Mouse (Mus musculus) forebrain, embryonic 13.5 days (tissue): Measurements from ENCODE around the gene Cox6b2. TPM values are rescaled to one million over a fixed set of nuclear protein-coding genes. Genes with fewer than 3 reads are reported as not detected.
A peak's percentile ranks its signal among the peaks of the same experiment; 100 is the strongest.

Source experiments
- ATAC-seq: fragments of 200-750 bp; cut with Nextera tagmentation; 2 replicates; pipeline ENCODE4 v1.8.0; 2017
- H3K27ac ChIP-seq: fragments of 300-500 bp; sonication (generic); 2 replicates; pipeline ENCODE4 v1.5.1; 2015; ENCODE audit warnings: inconsistent platforms, mild to moderate bottlenecking, moderate library complexity
- H3K27me3 ChIP-seq: fragments of 300-500 bp; sonication (generic); 2 replicates; pipeline ENCODE4 v1.6.1; 2015; ENCODE audit warnings: mild to moderate bottlenecking, inconsistent platforms
- H3K36me3 ChIP-seq: fragments of 300-500 bp; sonication (generic); 2 replicates; pipeline ENCODE4 v1.6.1; 2015; ENCODE audit warnings: mild to moderate bottlenecking, inconsistent platforms; ENCODE audit not compliant: poor library complexity, severe bottlenecking
- H3K4me1 ChIP-seq: fragments of 300-500 bp; sonication (generic); 2 replicates; pipeline ENCODE4 v1.6.1; 2015; ENCODE audit warnings: inconsistent platforms
- H3K4me2 ChIP-seq: fragments of 300-500 bp; sonication (generic); 2 replicates; pipeline ENCODE4 v1.6.1; 2015; ENCODE audit warnings: inconsistent platforms, mild to moderate bottlenecking, moderate library complexity
- H3K4me3 ChIP-seq: fragments of 300-500 bp; sonication (generic); 2 replicates; pipeline ENCODE4 v1.5.1; 2015; ENCODE audit warnings: mild to moderate bottlenecking, inconsistent platforms
- H3K9ac ChIP-seq: fragments of 300-500 bp; sonication (generic); 2 replicates; pipeline ENCODE4 v1.6.1; 2015; ENCODE audit warnings: mild to moderate bottlenecking, inconsistent platforms
- H3K9me3 ChIP-seq: fragments of 300-500 bp; sonication (generic); replicated peaks from 2 replicates; pipeline ENCODE4 v1.6.1; 2016; ENCODE audit warnings: inconsistent platforms
- WGBS: fragments of 180-500 bp; shearing (Covaris S2); methylation state at CpG from one replicate; pipeline ENCODE4 v1.1.7; 2015; 5-methylcytosine and 5-hydroxymethylcytosine counted together
- polyA plus RNA-seq: library from polyadenylated mRNA; unstranded; fragments of >200 nt; fragmentation: Nextera tagmentation; extraction: Ambion mirVana; gene quantifications from 2 replicates; pipeline ENCODE4 v1.2.1, GENCODE M21; 2015

Cox6b2 gene
- polyA plus RNA-seq, 1 experiment from 2014 or later = 22.1 TPM

DNA sequence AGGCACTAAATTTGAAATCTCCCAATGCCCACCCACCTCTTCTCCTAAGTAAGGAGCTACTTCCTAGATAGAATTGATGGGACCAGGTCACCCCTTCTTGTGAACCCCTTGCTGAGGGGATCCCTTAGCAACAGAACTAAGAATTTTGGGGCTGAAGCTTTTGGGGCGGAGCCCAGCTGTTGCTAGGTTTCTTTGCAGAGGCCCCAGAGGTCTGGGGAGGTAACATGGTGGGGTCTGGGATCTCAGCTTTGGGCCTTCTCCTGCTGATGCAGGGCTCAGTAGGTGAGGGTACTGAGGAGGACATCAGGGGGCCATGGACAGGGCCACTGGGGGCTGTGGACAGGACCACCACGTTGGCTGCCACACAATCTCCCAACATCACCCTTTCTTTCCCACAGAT lies 29.9 kb upstream of the Cox6b2 start, which contains the start of the genes Il11 and Tmem190:
Gene Il11, minus strand, starts transcription at position 101 of the 400 bp plus-strand sequence.
Gene Tmem190, plus strand, starts transcription at position 179 of the 400 bp plus-strand sequence.
- WGBS = 81% methylated on average over 2 of the region's 2 CpGs

DNA sequence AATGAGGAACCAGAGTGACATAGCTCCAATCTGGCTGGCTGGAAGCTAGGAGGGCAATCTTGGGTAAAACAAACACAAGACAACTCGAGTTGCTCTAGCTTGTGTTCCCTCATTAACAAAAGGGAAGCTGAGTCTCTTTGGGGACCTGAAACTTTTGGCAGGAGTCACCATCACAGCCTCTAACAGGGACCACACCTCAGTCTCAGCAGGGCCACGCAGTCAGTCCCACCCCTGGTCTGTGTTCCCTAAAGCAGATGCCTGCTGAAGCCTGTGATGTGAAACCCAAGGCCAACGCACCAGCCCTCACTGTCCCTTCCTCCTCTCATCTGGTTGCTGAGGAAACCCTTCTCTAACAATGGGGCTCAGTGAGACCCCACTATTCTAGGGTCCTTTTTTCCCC lies 29.2 kb upstream of the Cox6b2 start:
- 54% methylated on average over 3 of the region's 3 CpGs for WGBS
- no peak for ATAC-seq
- H3K4me1 ChIP-seq = peaks cover 5% of the 10 kb centered on the region; the same call in 1 of the 2 replicates
- no peak overlapping the region for H3K4me2 ChIP-seq
- H3K27me3 ChIP-seq = peaks cover 54% of the 10 kb centered on the region
- H3K9me3 ChIP-seq = no peaks in the 10 kb centered on the region
- H3K27ac ChIP-seq = no peak overlapping the region
- no peak overlapping the region for H3K9ac ChIP-seq
- no peaks in the 10 kb centered on the region for H3K36me3 ChIP-seq
- no peak overlapping the region for H3K4me3 ChIP-seq

More for the DNA sequence above, 29.9 kb upstream of the Cox6b2 start, which contains the start of the genes Il11 and Tmem190:
- Histone ChIP-seq H3K27ac (no peak within 1 kb of the TSS), H3K9me3 (no peaks in the 10 kb centered on the region), H3K4me2 (no peak within 1 kb of the TSS), H3K4me3 (no peak within 1 kb of the TSS), H3K4me1 (no peaks in the 10 kb centered on the region), H3K27me3 (peaks cover 53% of the 10 kb centered on the region), H3K9ac (no peak within 1 kb of the TSS), H3K36me3 (no peaks in the 10 kb centered on the region)
- no peak for ATAC-seq

DNA sequence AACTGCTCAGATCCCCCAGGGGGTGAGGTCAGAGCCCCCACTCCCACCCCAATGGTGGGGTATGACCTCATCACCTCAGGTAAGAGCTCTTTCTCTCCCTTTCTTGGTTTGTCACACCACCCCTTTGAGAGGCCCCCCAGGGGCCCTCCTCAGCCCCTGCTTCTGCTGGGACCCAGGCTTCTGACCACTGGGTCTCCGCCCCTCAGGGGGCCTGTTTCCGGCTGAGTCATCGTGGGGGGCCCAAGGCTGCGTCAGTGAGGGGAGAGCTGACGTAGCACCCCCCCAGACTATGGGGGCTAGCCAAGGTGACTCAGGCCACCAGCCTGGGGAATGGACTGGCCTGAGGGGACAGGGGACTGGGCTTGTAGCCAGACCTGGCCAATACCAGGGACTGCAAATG lies 27.0 kb upstream of the Cox6b2 start:
- 44% methylated on average over 5 of the region's 5 CpGs for WGBS
- H3K27me3 ChIP-seq = peaks cover 76% of the 10 kb centered on the region

DNA sequence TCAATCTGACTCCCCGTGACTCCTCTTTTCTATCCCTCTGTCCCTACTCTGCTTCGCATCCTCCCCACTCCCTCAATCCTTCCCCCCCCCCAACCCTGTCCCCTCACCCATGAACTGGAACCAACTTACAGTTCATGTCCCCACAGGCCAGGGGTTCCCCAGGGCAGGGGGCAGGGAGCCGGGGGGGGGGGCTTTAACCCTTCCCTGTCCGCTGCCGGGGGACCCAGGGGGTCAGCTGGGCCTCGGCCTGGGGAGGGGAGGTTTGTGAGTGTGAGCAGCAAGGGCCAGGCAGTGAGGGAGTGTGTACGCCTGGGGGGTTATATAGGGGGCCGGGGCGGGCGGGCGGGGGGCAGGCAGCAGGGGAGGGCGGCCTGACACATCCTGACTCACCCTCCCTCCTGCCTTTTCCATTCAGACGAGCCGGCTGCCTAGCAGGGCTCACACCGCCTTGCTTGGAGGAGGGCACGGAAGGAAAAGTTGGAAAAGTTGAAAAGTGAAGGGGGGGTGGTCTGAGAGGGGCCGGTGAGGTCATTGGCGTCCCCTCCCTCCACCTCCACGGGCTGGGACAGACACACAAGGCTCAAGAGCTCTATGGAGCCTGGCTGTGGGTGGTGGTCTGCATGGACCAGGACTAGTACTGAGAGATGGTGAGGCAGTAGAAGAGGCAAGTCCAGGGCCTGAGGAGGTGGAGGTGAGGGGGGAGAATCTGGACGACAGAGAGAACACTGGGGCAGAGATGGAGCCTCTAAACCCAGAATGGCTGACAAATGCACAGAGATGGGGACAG lies 25.1 kb upstream of the Cox6b2 start:
- Histone ChIP-seq H3K27me3 (peaks cover 80% of the 10 kb centered on the region), H3K9ac (no peak overlapping the region)
- 2% methylated on average over 14 of the region's 20 CpGs for WGBS

More for the DNA sequence above, 27.0 kb upstream of the Cox6b2 start:
- no peak for ATAC-seq
- Histone ChIP-seq H3K27ac (no peak overlapping the region), H3K4me1 (peaks cover 10% of the 10 kb centered on the region), H3K4me2 (no peak overlapping the region), H3K36me3 (no peaks in the 10 kb centered on the region), H3K4me3 (no peak overlapping the region), H3K9me3 (no peaks in the 10 kb centered on the region), H3K9ac (no peak overlapping the region)

DNA sequence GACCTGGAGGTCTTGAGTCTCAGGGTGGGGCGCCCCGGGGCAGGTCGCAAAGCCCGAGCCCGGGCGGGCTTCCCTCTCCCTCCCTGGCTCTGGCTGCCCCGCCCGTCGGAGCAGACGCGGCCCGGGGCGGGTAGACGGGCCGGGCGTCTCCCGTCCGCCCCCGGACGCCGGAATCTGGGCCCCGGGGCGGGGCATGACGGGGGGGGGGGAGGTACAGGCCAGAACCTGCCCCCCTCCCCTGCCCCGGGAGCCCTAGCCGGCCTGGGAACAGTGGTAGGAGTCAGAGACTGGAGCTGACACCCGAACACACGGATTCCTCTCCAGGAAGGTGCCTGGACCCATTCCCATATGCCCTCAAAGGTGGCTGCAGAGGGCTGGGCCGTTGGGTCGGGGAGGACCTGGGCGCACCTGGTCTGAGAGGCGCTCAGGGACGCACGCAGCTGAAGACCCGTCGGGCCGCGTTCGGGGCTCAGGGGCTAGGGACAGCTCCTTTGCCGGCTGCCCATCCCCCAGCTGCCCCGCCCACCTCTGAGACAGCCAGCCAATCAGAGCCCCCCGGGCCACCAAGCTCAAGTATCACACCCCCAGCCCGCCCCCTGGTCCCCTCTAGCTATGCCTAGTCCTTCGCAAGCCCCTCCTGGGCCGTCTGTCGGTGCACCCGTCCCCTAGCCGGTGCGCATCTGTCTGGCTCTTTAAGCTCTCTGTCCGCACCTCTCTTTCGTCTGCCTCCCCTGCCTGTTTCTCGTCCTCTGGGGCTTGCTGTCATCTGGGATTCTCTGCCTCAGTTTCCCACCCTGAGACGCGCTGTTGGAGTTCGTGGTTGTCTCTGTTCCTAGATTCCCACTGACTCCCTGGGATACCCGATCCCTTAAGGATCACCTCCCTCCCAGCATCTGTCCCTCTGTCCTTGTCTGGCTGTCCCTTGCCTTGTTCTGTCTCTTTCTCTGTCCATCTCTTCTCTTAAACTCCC lies 24.3 kb upstream of the Cox6b2 start:
- Histone ChIP-seq H3K4me3 (peak overlapping the region; percentile 31), H3K27ac (no peak overlapping the region), H3K4me1 (peaks cover 10% of the 10 kb centered on the region), H3K4me2 (peak overlapping the region; percentile 51), H3K9ac (peak overlapping the region; percentile 47), H3K9me3 (no peaks in the 10 kb centered on the region), H3K36me3 (no peaks in the 10 kb centered on the region), H3K27me3 (peaks cover 78% of the 10 kb centered on the region)
- WGBS = under 1% methylated on average over 33 of the region's 56 CpGs
- peak; percentile 86 for ATAC-seq

More for the DNA sequence above, 25.1 kb upstream of the Cox6b2 start:
- 0 out of 2 replicates have a peak, but pooled peaks have one; percentile 13 for ATAC-seq
- no peaks in the 10 kb centered on the region for H3K9me3 ChIP-seq
- H3K4me2 ChIP-seq = no peak overlapping the region
- peak overlapping the region; percentile 31; the same call in 1 of the 2 replicates for H3K4me3 ChIP-seq
- H3K27ac ChIP-seq = no peak overlapping the region
- H3K36me3 ChIP-seq = no peaks in the 10 kb centered on the region
- H3K4me1 ChIP-seq = peaks cover 10% of the 10 kb centered on the region

DNA sequence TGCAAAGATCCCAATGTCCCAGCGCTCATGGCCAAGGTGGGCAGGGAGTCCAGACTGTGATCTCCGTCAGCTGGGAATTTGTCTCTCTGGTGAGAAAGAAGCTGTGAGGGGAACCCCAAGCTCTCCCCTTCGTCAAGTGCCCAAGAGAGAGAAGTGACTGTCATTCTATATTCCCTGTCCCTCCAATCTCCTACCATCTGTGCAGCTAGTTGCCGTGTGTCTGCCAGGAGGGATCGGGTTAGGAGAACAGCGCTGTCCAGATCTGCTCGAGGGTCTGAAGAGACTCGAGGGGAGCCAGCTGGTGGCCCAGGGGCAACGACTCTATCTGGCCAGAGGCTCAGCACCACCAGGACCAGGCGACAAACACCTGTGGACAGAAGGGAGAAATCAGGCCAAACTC lies 23.2 kb upstream of the Cox6b2 start:
- no peak for ATAC-seq
- Histone ChIP-seq H3K4me1 (peaks cover 10% of the 10 kb centered on the region), H3K9ac (no peak overlapping the region), H3K9me3 (no peaks in the 10 kb centered on the region), H3K36me3 (no peaks in the 10 kb centered on the region), H3K4me3 (no peak overlapping the region), H3K27ac (no peak overlapping the region), H3K27me3 (peaks cover 68% of the 10 kb centered on the region), H3K4me2 (no peak overlapping the region)
- WGBS = 62% methylated on average over 10 of the region's 10 CpGs

DNA sequence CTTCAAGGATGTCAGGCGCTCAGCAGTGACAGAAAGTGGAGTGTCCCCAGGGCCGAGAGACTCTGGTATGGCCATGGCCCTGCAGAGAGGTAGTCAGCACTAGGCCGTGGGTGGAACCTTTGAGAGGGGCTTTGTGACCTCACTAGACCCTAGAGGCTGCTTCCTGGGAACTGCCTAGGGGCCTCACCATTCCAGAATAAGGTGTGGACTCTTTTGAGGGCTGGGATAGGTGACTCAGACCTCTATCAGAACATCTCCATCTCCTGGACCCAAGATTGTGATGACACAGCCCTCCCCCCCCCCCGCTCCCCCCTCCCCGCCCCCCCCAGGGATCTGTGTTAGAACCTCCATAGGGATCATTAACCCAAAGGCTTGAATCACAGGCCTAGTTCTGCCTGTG lies 18.3 kb upstream of the Cox6b2 start, which contains the start of gene Fam71e2:
Gene Fam71e2, minus strand, starts transcription at position 101 of the 400 bp plus-strand sequence.
- WGBS = 71% methylated on average over 5 of the region's 5 CpGs
- H3K4me1 ChIP-seq = no peaks in the 10 kb centered on the region
- no peaks in the 10 kb centered on the region for H3K36me3 ChIP-seq
- no peaks in the 10 kb centered on the region for H3K9me3 ChIP-seq
- no peak within 1 kb of the TSS for H3K27ac ChIP-seq
- no peak within 1 kb of the TSS for H3K9ac ChIP-seq
- ATAC-seq = no peak
- no peak within 1 kb of the TSS for H3K4me2 ChIP-seq
- H3K27me3 ChIP-seq = peaks cover 29% of the 10 kb centered on the region
- H3K4me3 ChIP-seq = no peak within 1 kb of the TSS

DNA sequence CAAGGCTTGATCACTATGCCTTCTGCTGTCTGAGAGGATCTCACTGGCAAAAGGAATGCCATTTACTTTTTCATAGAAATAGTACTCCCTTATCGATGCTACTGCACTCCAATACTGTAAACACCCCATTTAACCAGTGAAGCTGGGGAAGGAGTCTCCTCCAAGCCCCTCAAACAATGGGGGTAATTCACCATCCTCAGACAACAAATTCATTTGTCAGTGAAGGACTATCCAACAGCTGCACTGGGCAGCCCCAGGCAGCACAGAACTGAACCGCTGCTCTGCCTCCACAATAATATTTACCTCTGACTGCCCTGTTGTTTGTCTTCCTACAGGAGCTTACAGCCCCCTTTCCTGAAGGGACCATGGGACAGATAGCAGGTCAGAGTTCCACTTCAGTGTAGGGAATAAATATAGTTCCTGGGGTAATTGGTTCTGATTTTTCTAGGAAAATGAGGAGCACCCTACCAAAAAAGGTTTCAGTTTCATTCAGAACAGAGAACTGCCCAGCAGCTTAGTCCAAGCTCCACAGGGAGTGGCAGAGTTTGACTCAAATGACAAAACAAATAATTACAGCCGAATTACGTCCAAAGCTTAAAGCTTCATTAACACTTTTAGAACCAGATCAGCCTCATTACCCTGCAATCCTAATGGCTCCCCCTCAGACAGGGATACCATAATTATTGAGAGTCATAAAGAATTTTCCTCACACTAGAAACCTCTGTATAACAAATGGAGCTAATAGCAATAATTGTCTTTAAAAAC lies 12.2 kb upstream of the Cox6b2 start:
- Histone ChIP-seq H3K4me1 (peaks cover 17% of the 10 kb centered on the region), H3K27me3 (peaks cover 11% of the 10 kb centered on the region; the same call in 1 of the 2 replicates), H3K4me2 (peak overlapping the region; percentile 1; the same call in 1 of the 2 replicates), H3K9me3 (no peaks in the 10 kb centered on the region), H3K36me3 (no peaks in the 10 kb centered on the region), H3K9ac (0 out of 2 replicates have a peak overlapping the region, but pooled peaks have one; percentile 14), H3K4me3 (no peak overlapping the region), H3K27ac (no peak overlapping the region)
- WGBS = 2% methylated on average over 4 of the region's 4 CpGs
- no peak for ATAC-seq

DNA sequence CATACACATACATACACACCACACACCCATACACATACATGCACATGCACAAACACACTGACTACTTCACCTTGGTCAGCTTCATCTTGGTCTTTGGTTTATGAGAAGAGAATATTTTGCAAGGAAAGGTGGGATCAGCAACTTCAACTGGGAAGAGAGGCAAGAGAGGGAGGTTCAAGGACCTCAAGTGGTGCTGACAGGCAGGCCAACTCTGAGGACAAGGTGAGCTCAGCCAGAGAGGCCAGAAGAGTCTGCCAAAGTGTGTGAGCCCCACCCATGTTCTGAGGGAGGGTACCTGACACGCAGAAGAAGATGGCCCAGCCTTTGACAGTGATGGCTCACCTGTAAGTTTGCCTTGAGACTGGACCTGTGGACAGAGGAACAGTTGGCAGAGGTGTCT lies 6.8 kb upstream of the Cox6b2 start:
- Histone ChIP-seq H3K4me3 (no peak overlapping the region), H3K9ac (no peak overlapping the region), H3K36me3 (no peaks in the 10 kb centered on the region), H3K4me2 (no peak overlapping the region), H3K9me3 (no peaks in the 10 kb centered on the region; the same call in 1 of the 2 replicates), H3K27ac (no peak overlapping the region), H3K27me3 (peaks cover 8% of the 10 kb centered on the region; the same call in 1 of the 2 replicates), H3K4me1 (peaks cover 2% of the 10 kb centered on the region)
- WGBS = 31% methylated on average over 1 of the region's 1 CpGs
- ATAC-seq = no peak

DNA sequence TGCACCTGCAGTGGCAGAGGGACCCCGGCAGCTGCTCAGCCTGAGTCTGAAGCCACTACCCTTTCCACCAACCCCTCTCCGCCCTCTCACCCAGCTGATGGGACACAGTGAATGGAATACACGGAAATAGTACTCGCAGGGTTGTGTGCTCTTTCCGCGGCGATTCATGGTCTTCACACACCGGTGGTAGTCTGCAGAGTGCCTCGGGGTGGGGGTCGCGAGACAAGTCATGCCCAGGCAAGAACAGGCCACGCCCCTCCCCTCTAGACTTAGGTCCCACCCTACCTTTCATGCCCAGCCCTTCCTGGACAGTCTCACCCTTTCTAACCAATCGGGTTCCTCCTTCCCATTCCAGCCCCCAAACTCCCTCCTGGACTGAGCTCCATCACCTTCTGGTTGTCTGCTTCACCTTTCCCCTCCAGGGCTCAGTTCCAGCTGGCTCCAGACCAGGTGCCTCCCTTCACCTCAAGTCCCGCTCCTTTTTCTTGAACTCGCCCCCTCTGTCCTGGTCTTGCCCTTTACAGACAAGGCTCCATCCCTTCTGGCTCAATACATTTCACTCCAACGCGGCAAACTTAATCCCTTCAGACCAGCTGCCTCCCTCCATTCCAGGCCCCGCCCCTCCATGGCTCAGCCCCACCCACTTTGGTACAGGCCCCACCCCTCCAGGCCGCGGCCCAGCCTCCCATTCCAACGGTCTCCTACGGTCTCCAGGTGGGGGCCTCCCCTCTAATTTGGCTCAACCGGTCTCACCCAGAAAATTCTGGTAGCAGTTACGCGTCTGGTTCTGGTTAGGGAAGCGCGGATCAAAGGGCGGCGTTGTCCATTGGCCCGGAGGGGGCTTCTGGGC lies 698 bp downstream of the Cox6b2 start:
- Histone ChIP-seq H3K4me1 (peaks cover 21% of the 10 kb centered on the region), H3K36me3 (peaks cover under 1% of the 10 kb centered on the region; the same call in 1 of the 2 replicates), H3K9ac (0 out of 2 replicates have a peak overlapping the region, but pooled peaks have one; percentile 10), H3K27ac (no peak overlapping the region), H3K4me3 (peak overlapping the region; percentile 33), H3K27me3 (peaks cover 12% of the 10 kb centered on the region; the same call in 1 of the 2 replicates), H3K4me2 (peak overlapping the region; percentile 54), H3K9me3 (no peaks in the 10 kb centered on the region; the same call in 1 of the 2 replicates)
- ATAC-seq = peak; percentile 60
- WGBS = under 1% methylated on average over 30 of the region's 30 CpGs
